Mouse (Mus musculus): ENCODE measurements around the gene Sspn.

Gene Sspn

DNA sequence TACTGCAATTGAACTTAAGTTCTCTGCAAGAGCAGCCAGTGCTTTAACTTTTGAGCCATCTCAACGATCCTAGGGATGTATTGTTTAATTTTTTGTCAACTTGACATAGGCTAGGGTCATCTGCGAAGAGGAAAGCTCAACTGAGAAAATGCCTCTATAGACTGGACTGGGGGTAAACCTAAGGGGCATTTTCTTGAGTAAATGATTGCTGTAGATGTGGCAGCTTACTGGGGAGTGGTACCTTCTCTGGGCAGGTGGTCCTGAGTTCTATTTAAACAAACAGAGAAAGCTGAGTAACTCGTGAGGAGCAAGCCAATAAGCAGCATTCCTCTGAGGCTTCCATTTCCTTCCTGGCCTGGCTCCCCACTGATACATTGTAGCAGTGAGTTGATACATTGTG lies at the start of gene Sspn:
Gene Sspn, plus strand, starts transcription at position 301 of the 400 bp plus-strand sequence.
- DNase-seq = no peak

DNA sequence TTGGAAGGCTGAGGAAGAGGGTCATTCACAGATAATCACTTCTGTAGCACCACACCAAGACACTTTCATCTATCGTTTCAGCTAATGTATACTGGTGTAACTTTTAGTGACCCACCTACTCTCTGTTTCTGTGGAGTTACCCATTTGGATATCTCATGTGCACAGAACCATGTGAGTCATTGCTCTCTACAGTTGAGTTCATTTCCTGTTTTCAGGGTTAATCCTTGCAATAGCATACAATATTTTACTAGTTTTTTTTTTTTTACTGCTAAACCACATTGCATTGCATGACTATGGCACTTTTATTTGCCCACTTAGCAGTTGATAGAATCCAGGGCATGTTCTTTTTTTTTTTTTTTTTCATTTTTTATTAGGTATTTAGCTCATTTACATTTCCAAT lies 48.4 kb upstream of the Sspn start:
- DNase-seq = no peak

DNA sequence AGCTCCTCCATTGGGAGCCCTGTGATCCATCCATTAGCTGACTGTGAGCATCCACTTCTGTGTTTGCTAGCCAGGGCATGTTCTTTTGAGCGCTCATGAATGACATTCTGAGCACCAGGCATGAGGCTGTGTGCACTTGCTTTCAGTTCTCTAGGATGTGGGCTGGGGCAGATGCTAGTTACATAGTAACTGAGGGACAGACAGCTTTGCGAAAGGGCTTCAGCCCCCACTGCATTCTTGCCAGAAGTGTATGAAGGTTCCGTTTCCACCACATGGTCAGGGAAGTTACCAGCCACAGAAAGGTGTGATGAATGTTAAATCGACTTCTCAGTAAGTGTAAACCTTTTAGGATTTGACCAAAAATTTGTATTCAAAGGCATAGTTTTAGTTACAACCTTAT lies 47.8 kb upstream of the Sspn start:
- peak; percentile 20 for DNase-seq

DNA sequence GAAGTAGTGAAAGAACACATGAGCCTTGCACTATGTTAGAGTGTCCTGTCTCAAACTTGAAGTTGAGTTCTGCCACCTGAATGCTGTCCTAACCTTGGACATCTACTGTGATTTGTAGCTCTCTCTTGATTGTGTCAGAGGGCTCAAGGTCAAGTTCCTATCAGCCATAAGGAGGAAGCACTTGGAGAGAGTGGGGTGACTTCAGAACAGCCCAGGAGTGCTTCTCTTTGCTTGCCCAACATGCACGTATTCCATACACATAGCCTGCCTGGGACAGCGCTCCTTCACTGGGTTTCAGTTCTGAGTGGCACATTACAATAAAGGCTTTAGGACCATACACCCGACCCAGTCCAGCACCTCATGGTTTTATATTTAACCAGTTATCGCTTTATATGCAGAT lies 46.4 kb upstream of the Sspn start:
- peak; percentile 57 for DNase-seq

DNA sequence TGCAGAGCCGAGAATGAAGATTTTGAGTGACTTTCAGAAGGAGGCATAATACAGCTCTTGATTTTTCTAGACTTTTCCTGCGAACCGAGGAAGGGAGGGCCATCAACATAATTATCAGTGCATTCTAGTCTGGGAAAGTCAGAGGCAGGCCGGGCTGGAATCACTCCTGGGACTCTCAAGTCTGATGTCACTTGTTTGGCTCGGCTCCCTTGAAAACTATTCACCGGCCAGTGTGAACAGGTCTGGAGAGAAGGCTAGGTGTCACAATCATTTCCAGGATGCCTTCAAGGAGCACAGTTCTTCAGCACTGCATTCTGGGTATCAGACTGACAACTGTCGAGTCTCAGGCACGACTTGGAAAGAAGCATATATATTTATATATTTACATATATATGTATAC lies 45.2 kb upstream of the Sspn start:
- peak; percentile 62 for DNase-seq

DNA sequence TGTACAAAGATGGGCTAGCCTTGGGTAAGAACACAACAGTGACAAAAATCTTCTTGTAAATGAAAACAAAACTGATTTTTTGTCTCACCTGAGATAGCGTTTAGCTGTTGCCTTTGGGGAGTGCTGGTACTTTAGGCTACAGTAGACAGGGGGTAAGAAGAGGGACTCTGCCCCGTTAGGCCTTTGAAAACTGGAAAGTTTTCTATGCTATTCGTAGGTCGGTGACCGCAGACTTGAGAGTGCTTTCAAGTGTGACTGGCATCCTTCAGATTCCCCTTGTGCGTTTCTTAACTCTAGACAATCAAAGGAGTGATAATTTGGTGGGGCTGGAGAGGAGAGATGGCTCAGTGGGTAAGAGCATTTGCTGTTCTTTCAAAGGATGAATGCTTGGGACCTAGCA lies 43.7 kb upstream of the Sspn start:
- no peak for DNase-seq

DNA sequence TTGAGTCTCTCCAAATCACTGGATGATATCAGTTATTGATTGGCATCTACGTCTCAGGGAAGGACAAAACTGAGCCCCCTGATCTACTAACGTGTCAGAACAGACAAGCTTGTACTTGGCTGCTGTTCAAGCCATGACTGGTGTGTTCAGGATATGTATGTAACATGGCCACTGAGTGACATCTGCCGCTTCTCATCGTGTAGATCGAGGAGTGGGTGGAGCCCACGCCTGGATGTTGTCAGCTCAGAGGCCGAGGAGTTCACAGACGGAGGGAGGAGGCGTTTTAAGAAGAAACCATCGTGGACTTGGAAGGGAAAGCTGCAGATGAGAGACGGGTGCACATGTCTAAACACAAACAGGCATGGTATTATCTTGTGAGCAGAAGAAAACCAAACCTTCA lies 39.5 kb upstream of the Sspn start:
- DNase-seq = no peak

DNA sequence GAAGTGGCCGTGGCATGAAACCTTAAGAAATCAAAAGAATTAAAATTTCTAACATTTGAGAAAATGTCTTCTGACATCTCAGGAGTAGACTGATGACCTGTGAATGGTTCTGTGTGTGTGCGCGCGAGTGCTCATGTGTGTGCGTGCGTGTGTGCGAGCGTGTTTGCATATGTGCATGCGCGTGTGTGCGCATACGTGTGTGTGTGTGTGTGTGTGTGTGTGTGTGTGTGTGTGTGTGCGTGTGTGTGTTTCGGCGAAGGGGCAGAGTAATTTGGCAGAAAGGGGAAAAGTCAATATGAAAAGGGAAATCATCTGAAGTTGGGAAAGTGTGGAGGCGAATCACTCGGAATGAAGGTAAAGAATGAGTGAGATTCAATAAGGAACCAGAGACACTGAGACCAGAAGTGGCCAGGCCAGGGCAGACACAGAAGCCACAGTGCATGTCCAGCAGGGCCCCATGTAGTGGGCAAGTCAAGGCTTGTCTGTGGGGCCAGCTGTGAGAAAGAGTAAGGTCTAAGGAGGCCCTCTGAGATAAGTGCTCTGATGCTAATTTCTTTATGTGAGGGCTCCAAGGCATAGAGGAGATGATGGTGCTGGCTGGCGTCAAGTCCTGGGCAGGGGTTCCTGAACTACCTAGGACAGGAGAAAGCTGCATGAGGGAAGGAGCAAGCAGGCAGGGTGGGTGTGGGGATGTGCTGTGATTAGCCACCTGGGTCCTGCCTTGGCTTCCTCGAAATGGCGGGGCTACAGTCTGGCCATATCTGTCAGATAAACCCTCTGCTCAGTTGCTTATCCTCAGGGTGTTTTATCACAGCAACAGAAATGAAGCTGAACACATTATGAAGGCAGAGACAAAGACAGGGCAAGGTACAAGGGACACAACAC lies 38.8 kb upstream of the Sspn start:
- DNase-seq = no peak

DNA sequence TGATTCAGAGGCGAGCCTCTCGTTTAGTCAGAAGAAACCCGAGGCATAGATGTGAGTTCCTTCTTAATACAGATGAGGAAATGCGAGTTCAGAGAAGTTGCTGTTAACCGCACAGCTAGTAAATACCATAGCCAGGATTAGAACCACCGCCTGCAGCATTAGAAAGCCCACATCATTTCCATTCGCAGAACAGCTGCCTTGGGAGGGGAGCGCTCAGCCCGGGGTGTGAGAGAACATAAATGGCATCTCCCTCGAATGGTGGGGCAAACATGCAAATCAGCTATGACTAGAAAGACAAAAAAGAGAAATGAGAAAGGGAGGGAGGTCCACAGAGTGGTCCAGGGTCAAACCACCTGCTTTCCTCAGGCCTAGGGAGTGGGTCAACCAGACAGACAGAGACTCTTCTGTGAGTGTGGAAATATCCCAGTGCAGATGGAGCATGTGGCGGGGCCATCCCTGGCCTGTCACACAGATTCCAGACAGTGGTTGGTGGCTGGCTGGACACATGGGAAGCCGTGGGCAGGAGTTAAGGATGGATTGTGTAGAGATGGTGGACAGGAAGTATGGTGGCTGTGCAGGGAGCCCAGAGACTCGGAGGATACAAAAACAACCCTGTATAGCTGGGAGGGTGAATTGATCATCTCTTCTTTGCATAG lies 37.9 kb upstream of the Sspn start:
- peak; percentile 31 for DNase-seq

DNA sequence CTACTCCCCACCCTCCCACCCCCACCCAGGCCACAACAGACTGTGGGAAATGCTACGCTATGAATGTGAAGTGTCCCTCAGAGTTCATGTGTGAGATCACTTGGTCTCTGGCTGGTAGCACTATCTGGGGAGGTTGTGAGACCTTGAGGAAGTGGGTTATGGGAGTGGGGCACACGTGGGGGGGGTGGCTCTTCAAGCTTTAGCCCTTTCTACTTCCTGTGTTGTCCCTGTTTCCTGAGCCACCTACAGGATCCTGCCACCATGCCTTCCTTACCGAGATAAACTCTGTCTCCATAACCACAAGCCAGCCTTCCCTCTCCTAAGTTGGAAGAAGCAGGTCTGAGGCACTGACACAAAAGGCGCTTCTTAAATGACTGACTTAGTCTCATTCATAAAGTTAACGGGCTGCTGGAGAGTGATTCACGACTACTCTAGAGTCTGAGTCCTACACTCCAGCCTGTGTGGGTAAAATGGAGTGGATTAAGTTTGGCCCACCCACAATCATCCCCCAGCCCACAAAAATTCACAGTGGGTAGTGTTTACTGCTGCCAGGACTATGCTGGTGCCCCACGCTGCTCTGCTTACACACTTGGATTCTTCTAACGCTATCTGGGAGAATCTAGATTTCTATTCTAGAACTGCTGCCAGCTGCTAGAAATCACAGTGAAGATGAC lies 36.6 kb upstream of the Sspn start:
- no peak for DNase-seq

DNA sequence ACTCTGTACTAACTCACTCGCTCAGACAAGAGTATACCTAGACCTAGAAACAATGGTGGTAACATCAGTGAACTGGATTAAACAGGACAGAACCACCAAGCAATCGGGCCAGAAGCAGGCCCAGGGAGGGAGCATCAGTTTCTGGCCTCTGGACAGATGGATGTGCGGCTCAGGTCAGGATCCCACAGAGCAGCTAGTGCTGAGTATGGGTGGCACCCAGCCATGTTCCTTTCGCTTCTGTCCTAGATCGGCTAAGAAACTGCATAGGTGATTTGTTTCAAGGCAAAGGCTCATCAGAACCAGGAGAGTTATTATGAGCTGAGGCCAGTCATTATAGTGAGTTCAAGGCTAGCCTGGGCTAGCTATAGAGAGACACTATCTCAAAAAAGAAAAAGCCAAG lies 27.3 kb upstream of the Sspn start:
- no peak for DNase-seq

DNA sequence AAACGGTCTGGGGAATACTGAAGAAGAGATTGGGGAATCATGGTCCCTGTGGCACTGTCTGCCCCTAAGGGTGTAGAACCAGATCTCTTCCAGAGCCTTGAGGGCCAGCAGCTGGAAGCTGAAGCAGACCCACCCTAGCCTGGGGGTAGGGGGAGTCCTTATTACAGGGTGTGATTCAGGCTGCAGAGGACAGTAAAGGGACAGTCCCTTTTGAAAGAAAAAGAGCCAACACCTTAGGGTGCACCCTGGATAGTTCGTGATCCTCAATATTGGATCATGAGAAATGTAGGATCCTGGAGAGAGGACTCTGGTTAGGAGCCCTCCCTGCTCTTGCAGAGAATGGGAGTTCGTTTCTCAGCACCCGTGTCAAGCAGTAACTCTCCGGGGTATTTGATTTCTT lies 26.8 kb upstream of the Sspn start:
- DNase-seq = no peak

DNA sequence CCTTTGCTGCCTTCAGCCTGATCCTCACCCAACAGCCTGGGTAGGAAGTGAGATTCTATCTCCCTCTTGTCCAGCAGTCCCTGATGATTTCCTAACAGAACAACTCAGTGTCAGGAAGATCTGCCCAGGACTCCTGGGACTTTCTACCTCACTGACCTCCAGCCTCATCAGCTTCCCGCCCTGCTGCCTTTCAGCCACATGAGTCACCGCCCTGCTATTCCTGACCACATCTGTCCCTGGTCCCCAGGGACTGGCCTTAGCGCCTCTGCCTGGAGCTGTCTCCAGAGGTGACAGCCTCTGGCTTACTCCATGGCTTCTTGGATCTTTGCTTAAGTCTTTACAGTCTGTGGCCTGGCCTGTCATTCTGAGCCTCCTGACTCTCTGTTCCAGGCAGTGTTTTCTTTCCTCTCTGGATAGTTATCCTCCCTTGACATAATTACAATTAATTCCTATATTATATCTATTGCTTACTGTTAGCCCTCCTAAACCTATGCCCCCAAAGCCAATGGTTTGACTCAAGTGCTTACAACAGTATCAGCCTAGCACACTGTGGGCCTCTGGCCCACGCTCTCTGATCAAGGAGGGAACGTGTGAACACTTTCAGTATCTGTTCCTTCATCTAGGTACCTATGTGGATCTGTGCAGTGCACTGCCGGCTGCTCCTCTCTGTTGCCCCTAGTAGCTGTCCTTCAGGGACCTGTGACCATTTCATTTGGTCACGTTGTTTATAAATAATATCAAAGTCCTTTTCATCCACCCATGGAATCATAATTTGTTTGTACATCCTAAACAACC lies 25.1 kb upstream of the Sspn start:
- DNase-seq = no peak

DNA sequence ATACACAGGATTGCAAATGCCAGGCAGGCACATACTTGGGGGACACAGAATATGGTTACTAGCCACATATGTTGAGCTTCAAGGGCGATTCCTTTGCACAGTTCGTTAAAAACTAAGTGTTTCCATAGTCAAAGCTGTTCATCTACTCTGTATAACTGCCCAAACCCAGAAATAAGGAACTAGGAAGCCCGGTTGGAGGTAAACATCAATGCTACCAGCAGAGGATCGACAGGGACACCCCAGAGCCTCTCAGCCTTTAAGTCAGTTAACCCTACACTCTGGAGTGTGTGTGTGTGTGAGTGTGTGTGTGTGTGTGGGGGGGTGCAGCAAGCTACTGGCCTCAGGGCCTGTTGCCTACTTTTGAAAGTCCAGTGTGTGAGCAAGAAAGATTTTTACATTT lies 21.5 kb upstream of the Sspn start:
- no peak for DNase-seq

DNA sequence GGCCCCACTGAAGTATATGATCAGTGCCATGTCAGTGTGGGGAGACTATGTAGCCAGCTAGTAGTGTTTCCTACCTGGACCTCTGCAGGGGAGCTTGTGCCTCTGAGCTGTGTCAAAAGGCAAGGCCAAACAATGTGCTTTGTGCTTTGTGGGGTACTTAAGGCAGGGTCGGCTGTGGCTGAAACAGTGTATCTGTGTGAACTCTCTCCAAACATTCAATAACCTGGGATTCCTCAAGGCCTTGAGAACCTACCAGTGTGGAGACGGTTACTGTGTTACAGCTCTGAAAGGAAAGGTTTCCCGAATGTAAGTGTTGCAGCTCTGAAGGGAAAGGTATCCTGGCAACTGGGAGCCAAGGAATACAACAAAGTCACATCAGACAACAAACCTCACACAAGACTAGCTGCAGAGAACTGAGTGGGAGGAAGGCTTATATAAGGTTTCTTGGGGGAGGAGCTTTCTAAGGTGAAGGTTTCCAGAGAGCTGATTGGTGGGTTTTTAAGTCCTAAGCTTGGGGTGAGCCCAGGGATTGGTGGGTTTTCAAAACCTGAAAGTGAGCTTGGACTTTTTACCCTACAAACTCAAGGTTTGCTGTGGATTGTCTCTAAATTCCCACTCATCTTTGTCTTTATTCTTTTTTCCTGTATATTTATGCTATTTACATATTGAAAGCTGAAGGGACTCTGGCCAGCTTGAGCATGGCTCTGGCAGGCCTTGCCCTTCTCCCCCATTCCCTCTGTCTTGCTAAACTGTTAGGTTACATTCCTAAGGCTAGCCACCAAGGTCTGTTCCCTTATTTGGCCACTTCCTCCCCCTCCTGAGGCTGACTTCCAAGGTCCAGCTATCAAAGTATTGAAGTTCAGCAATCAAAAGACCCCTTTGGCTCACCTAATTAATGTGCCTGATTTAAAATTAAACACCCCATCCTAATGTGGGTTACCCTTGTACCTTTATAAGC lies 20.7 kb upstream of the Sspn start:
- DNase-seq = no peak

DNA sequence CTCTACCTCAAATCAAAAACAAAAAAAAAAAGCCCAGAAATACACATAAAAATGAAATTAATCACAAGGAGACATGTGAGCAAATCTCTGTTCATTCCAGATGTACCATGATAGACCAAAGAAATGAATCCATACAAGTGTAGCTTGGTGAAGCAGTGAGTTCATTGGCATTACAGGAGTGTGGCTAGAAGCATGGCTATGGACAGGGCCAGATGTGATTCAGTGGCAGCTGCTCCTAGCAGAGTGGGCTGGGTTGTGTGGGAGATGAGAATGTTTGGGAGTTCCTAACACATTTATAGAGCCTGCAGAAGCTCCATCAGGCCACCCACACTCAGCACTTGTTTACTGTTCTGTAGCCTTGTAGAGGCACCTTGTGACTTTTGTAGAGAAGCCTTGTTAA lies 19.2 kb upstream of the Sspn start:
- DNase-seq = no peak

DNA sequence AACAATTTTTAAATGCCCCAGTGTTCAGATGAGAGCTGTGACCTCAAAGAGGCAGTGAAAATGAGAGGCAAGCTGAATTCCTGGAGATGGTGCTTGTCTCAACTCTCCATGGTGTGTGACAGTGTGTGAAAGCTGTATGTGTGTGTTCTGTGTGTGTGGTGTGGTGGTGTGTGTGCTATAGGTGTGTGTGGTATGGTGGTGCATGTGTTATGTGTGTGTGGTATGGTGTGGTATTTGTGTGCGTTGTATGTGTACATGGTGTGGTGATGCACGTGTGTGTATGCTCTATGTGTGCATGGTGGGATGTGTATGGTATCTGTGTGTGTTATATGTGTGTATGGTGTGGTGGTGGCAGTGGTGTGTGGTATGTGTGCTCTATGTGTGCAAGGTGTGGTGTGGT lies 16.0 kb upstream of the Sspn start:
- DNase-seq = no peak

DNA sequence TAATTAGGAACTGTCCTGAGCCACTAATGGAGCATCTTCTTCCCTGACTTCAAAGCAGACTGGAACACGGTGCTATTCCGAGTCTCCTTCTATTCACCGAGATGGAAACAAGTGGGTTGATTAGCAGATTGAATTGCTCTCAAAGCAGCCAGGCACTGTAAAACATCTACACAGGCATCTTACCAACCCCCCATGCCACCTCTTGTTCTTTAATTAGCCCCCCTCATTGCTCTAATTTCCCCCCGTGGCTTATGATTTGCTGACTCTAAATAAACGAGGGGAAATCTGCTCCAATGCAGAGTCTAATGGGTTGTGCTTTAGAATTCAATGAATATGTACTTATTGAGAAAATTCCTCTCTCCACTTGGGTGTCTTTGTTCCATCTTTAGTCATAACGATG lies 15.0 kb upstream of the Sspn start:
- no peak for DNase-seq

DNA sequence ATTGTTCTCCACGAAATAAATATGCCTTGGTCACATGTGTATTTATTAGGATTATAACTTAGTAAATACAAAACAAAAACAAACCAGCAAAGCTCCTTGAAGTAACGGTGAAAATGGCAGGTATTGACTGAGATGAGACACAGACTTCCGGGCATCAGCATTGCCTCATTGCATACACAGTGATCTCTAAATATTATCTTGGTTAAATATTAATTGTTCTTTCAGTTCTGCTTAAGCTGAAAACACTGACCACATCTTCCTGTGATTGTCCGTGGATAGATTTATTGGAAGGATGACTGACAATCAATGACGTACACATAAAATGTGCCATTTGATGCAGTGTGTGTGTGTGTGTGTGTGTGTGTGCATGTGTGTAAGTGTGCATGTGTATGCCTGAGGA lies 13.2 kb upstream of the Sspn start:
- DNase-seq = no peak

DNA sequence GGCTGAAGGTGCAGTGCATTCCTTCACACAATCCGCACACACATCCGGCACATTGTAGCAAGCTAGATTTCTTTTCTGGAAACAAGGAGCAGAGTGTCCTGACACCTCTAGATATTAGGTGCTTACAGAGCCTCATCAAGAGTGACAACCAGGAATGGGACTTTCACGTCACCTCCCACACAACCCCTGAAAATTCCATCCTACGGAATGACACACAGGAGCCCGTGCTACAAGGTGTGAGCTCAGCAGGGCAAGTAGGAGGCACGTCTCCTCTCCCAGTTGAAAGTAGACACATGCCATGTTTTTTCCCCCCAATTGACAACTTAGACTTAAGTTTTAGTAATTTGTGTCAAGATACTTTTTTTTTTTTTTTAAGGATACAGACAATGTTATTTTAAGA lies 7.8 kb upstream of the Sspn start:
- DNase-seq = no peak

DNA sequence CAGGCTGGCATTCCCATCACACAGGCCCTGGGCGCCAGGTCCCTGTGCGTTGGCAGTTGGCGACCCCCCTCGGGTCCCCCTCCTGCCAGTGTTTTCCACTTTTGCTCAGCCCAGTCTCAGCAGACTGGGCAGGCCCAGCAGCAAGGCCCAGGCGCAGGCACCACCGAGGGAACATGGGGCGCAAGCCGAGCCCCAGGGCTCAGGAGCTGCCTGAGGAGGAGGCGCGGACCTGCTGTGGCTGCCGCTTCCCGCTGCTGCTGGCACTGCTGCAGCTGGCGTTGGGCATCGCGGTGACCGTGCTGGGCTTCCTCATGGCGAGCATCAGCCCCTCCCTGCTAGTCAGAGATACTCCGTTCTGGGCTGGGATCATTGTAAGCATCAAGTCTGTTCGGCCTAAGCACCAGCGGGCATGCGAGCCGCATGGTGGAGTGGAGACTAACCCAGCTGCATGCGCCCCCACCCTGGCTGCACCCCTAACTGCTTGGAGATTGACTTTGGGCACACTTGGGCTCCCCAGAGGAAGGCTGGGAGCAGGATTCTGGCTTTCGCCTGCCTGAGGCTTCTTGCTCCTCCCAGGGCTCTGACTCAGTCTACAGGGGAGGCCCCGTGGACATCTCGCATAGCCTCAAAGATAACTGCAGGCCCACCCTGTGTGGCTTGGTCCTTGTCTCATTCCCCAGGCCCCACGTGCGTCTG lies 2.7 kb downstream of the Sspn start:
- DNase-seq = peak; percentile 87
